Mouse (Mus musculus): ENCODE data around the gene Nudcd3.

DNA sequence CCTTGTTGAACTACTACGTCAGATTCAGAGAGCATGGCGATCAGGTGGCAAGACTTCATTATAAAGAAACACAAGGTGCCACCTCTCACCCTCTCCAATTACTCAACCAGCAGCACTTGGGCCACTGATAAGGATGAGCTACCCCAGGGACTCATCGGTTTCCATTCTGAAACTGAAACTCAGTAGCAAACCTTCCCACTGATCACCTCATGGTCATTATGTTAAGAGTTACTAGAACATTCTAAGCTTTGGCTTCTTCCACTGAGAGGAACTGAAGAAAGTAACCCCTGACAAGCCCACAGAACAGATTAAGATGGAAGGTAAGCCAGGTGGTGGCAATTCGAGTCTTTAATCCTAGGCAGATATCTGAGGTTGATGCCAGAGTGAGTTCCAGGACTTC, 1.8 kb downstream of the Nudcd3 start:
- TF ChIP-seq CTCF (IDR thresholded peaks at IDR 0.05; ENCODE audit: low read depth): no peak
- no peak for TF ChIP-seq EP300 (IDR thresholded peaks at IDR 0.05; ENCODE audit: low read depth)
